Mouse (Mus musculus) liver, embryonic 11.5 days (tissue): Measurements from ENCODE around the gene Clcn6. TPM values are rescaled to one million over a fixed set of nuclear protein-coding genes. Genes with fewer than 3 reads are reported as not detected.

Source experiments
- ATAC-seq: fragments of 200-750 bp; cut with Nextera tagmentation; replicated peaks from 2 replicates; pipeline ENCODE4 v1.8.0; 2017; ENCODE audit warnings: moderate number of reproducible peaks, mild to moderate bottlenecking, moderate TSS enrichment, moderate library complexity; ENCODE audit not compliant: low FRiP score
- DNase-seq: peaks from one replicate; pipeline ENCODE4 v3.0.0-alpha.2; 2017; ENCODE audit warnings: low spot score
- H3K27ac ChIP-seq: fragments of 300-500 bp; sonication (generic); 2 replicates; pipeline ENCODE4 v1.5.1; 2014; ENCODE audit warnings: mild to moderate bottlenecking, low read depth, low read length, control low read depth
- H3K27me3 ChIP-seq: fragments of 300-500 bp; sonication (generic); replicated peaks from 2 replicates; pipeline ENCODE4 v1.6.1; 2014; ENCODE audit warnings: low read length, mixed read lengths; ENCODE audit not compliant: control insufficient read depth, insufficient read depth
- H3K36me3 ChIP-seq: fragments of 300-500 bp; sonication (generic); 2 replicates; pipeline ENCODE4 v1.6.1; 2014; ENCODE audit warnings: mild to moderate bottlenecking, low read length, moderate library complexity, mixed read lengths; ENCODE audit not compliant: control insufficient read depth, insufficient read depth
- H3K4me1 ChIP-seq: fragments of 300-500 bp; sonication (generic); replicated peaks from 2 replicates; pipeline ENCODE4 v1.6.1; 2014; ENCODE audit warnings: low read length, mixed read lengths; ENCODE audit not compliant: control insufficient read depth, insufficient read depth
- H3K4me2 ChIP-seq: fragments of 300-500 bp; sonication (generic); 2 replicates; pipeline ENCODE4 v1.6.1; 2014; ENCODE audit warnings: mild to moderate bottlenecking, control low read depth, moderate library complexity
- H3K4me3 ChIP-seq: fragments of 300-500 bp; sonication (generic); 2 replicates; pipeline ENCODE4 v1.5.1; 2014; ENCODE audit warnings: low read depth, low read length, control low read depth
- H3K9ac ChIP-seq: fragments of 300-500 bp; sonication (generic); 2 replicates; pipeline ENCODE4 v1.6.1; 2014; ENCODE audit warnings: low read depth, low read length, control low read depth
- H3K9me3 ChIP-seq: fragments of 300-500 bp; sonication (generic); 2 replicates; pipeline ENCODE4 v1.6.1; 2016; ENCODE audit warnings: low read length, inconsistent platforms, mixed read lengths; ENCODE audit not compliant: control insufficient read depth
- WGBS: fragments of 180-500 bp; shearing (Covaris S2); extraction: QIAGEN DNeasy Blood & Tissue Kit; methylation state at CpG from one replicate; pipeline ENCODE4 v1.1.7; 2014; 5-methylcytosine and 5-hydroxymethylcytosine counted together
- polyA plus RNA-seq: library from polyadenylated mRNA; unstranded; fragments of >200 nt; fragmentation: Nextera tagmentation; extraction: Ambion mirVana; gene quantifications from 2 replicates; pipeline ENCODE4 v1.2.1, GENCODE M21; 2014

Gene Clcn6
- polyA plus RNA-seq, 1 experiment from 2014 or later = 2.4 TPM

- no peak overlapping the region for H3K27ac ChIP-seq
- ATAC-seq = no peak
- no peak overlapping the region for H3K9ac ChIP-seq
- WGBS = 64% methylated on average over 5 of the region's 5 CpGs
- H3K4me2 ChIP-seq = no peak overlapping the region
- no peaks in the 10 kb centered on the region; the same call in 1 of the 2 replicates for H3K4me1 ChIP-seq
- no peak overlapping the region for H3K4me3 ChIP-seq
- DNase-seq = no peak
- no peaks in the 10 kb centered on the region for H3K27me3 ChIP-seq
- no peaks in the 10 kb centered on the region for H3K36me3 ChIP-seq
- no peaks in the 10 kb centered on the region for H3K9me3 ChIP-seq
Observed at GRCm38 (mm10) chr4:148071508-148071907, 32.9 kb upstream of the Clcn6 start.

GRCm38 (mm10) chr4:148069602-148070218 is 31.1 kb upstream of the Clcn6 start:
- H3K27me3 ChIP-seq = no peaks in the 10 kb centered on the region
- 77% methylated on average over 9 of the region's 9 CpGs for WGBS
- no peak for DNase-seq
- H3K9ac ChIP-seq = no peak overlapping the region
- no peak overlapping the region for H3K4me3 ChIP-seq
- no peaks in the 10 kb centered on the region for H3K36me3 ChIP-seq
- H3K4me2 ChIP-seq = no peak overlapping the region
- no peaks in the 10 kb centered on the region for H3K9me3 ChIP-seq
- no peaks in the 10 kb centered on the region; the same call in 1 of the 2 replicates for H3K4me1 ChIP-seq
- no peak overlapping the region for H3K27ac ChIP-seq
- ATAC-seq = no peak

DNA sequence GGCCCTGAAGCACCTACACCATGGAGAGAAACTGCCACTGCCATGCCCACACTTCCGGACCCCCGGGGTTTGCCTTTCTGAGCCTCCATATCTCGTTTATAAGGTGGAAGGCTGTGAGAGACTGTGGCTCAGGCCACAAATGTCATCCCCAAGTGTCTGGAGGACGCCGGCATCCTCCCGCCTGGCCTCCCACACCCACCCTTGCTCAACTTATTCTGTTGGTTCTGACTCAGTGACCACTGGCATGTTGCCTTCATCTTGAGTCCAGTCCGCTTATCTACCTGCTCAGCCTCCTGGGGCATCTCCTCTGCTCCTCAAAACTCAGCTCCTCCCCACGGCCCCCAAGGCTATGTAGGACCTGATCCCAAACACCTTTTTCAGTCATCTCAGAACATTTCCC is 28.7 kb upstream of the Clcn6 start:
- WGBS = 84% methylated on average over 8 of the region's 8 CpGs
- no peak for ATAC-seq
- H3K27me3 ChIP-seq = no peaks in the 10 kb centered on the region
- no peaks in the 10 kb centered on the region for H3K9me3 ChIP-seq
- no peak overlapping the region for H3K4me3 ChIP-seq
- H3K4me1 ChIP-seq = no peaks in the 10 kb centered on the region
- H3K36me3 ChIP-seq = no peaks in the 10 kb centered on the region
- DNase-seq = no peak
- no peak overlapping the region for H3K9ac ChIP-seq
- H3K27ac ChIP-seq = no peak overlapping the region
- H3K4me2 ChIP-seq = no peak overlapping the region

- H3K4me2 ChIP-seq = no peak overlapping the region
- H3K4me1 ChIP-seq = no peaks in the 10 kb centered on the region
- H3K36me3 ChIP-seq = no peaks in the 10 kb centered on the region
- DNase-seq = no peak
- H3K9me3 ChIP-seq = no peaks in the 10 kb centered on the region
- no peak overlapping the region for H3K27ac ChIP-seq
- 67% methylated on average over 9 of the region's 9 CpGs for WGBS
- H3K4me3 ChIP-seq = no peak overlapping the region
- ATAC-seq = no peak
- H3K9ac ChIP-seq = no peak overlapping the region
- no peaks in the 10 kb centered on the region for H3K27me3 ChIP-seq
Observed at GRCm38 (mm10) chr4:148066401-148066744, 27.8 kb upstream of the Clcn6 start.

GRCm38 (mm10) chr4:148065702-148066400 is 27.2 kb upstream of the Clcn6 start:
- ATAC-seq (no peak), DNase-seq (no peak)
- Histone ChIP-seq H3K27me3 (no peaks in the 10 kb centered on the region), H3K9ac (no peak overlapping the region), H3K27ac (no peak overlapping the region), H3K36me3 (no peaks in the 10 kb centered on the region), H3K9me3 (no peaks in the 10 kb centered on the region), H3K4me2 (no peak overlapping the region), H3K4me1 (no peaks in the 10 kb centered on the region), H3K4me3 (no peak overlapping the region)
- WGBS = 54% methylated on average over 6 of the region's 6 CpGs

DNA sequence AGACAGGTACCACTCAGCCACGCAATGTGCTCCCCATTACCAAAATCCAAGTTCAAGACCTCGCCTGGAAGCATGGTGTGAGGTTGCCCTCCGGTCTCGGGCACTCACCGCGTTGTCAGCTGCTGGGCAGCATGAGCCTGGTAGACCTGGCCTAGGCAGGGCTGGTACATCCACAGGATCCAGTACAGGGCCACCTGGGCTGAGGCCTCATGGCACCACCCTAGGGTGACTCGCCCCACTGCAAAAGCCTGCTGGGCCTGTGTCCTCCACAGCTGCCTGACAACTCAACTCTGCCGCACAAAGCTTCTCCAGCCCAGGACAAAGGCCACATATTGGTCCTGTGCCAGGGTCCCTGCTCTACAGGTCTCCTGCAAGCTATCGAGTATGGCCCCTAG is 22.5 kb upstream of the Clcn6 start:
- 91% methylated on average over 9 of the region's 9 CpGs for WGBS

GRCm38 (mm10) chr4:148060120-148061085 is 21.8 kb upstream of the Clcn6 start:
- H3K4me1 ChIP-seq = peaks cover 5% of the 10 kb centered on the region
- H3K9me3 ChIP-seq = no peaks in the 10 kb centered on the region
- no peak overlapping the region for H3K4me3 ChIP-seq
- ATAC-seq (peak; percentile 56), DNase-seq (no peak)
- H3K36me3 ChIP-seq = peaks cover 9% of the 10 kb centered on the region
- no peaks in the 10 kb centered on the region for H3K27me3 ChIP-seq
- H3K27ac ChIP-seq = no peak overlapping the region
- H3K4me2 ChIP-seq = no peak overlapping the region
- 52% methylated on average over 13 of the region's 13 CpGs for WGBS
- H3K9ac ChIP-seq = no peak overlapping the region

More for the DNA sequence above, 22.5 kb upstream of the Clcn6 start:
- Histone ChIP-seq H3K4me3 (no peak overlapping the region), H3K4me1 (peaks cover 5% of the 10 kb centered on the region), H3K9me3 (no peaks in the 10 kb centered on the region), H3K27me3 (no peaks in the 10 kb centered on the region), H3K36me3 (peaks cover 9% of the 10 kb centered on the region; the same call in 1 of the 2 replicates), H3K4me2 (no peak overlapping the region), H3K27ac (no peak overlapping the region), H3K9ac (no peak overlapping the region)
- ATAC-seq = no peak
- DNase-seq = no peak

DNA sequence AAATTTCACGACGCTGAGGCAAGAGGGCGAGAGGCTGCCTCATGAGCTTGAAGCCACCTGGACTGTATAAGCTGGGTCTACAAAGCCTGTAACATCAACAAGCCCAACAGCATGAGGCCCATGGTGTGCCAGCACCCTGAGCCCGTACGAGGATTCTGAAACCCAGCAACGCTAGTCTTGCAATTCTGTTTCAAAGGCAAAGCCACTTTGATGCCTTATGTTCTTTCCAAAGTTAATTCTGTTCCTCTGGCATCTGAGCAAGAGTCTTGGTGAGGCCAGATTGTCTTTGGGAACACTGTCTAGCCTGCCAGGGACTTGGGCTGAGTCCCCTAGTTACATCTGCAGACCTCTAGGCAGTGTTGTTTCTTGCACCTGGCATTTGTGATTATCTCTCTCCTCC is 20.4 kb upstream of the Clcn6 start:
- DNase-seq (no peak), ATAC-seq (no peak)
- peaks cover 13% of the 10 kb centered on the region for H3K36me3 ChIP-seq
- H3K27ac ChIP-seq = no peak overlapping the region
- H3K4me2 ChIP-seq = no peak overlapping the region
- H3K9me3 ChIP-seq = no peaks in the 10 kb centered on the region
- 89% methylated on average over 6 of the region's 6 CpGs for WGBS
- no peak overlapping the region for H3K9ac ChIP-seq
- peaks cover 5% of the 10 kb centered on the region for H3K4me1 ChIP-seq
- no peaks in the 10 kb centered on the region for H3K27me3 ChIP-seq
- no peak overlapping the region for H3K4me3 ChIP-seq
